Mouse (Mus musculus) CH12.LX (cell line): ENCODE measurements around the gene Mrpl33. TPM values are rescaled to one million over a fixed set of nuclear protein-coding genes. Genes with fewer than 3 reads are reported as not detected.

ENCODE experiments used
- DNase-seq: peaks from one replicate; pipeline ENCODE4 v3.0.0-alpha.2; 2013; ENCODE audit errors: extremely low read depth
- H3K27ac ChIP-seq: 2 replicates; pipeline ENCODE4 v1.5.1; 2012; ENCODE audit warnings: low read depth, mild to moderate bottlenecking, control low read depth, moderate library complexity; ENCODE audit not compliant: insufficient read depth
- H3K27me3 ChIP-seq: replicated peaks from 2 replicates; pipeline ENCODE3; 2012; ENCODE audit warnings: inconsistent platforms
- H3K36me3 ChIP-seq, 2 experiments: replicated peaks in 1 of 2; 2 replicates each; pipeline versions ENCODE3 to v1.6.1; 2012; ENCODE audit warnings: inconsistent platforms in 1 of 2, low read length in 1 of 2, mild to moderate bottlenecking in 1 of 2, mixed read lengths in 1 of 2, moderate library complexity in 1 of 2; ENCODE audit not compliant: control insufficient read depth in 1 of 2, insufficient read depth in 1 of 2
- H3K4me1 ChIP-seq, 2 experiments: 2 replicates each; pipeline ENCODE4 v1.6.1; 2012; ENCODE audit warnings: inconsistent platforms in 1 of 2, moderate library complexity in 1 of 2; ENCODE audit not compliant: insufficient read depth in 2 of 2, control insufficient read depth in 1 of 2
- H3K4me2 ChIP-seq: 2 replicates; pipeline ENCODE4 v1.6.1; 2012; ENCODE audit warnings: low read depth, mild to moderate bottlenecking, control low read depth; ENCODE audit not compliant: poor library complexity, insufficient read depth, severe bottlenecking
- H3K4me3 ChIP-seq, 3 experiments: fragments of 150-350 bp in 1 of 3; sonication (generic) in 1 of 3; replicated peaks in 1 of 3; 2 replicates each; pipeline versions ENCODE3 to v1.5.1; 2011 to 2012; ENCODE audit warnings: low read depth in 2 of 3, low read length in 2 of 3, mild to moderate bottlenecking in 2 of 3, moderate library complexity in 2 of 3, control low read depth in 1 of 3, improper control_type of control experiment in 1 of 3, inconsistent platforms in 1 of 3, mixed read lengths in 1 of 3; ENCODE audit not compliant: poor library complexity in 1 of 3
- H3K79me2 ChIP-seq: replicated peaks from 2 replicates; pipeline ENCODE4 v1.6.1; 2012; ENCODE audit warnings: mild to moderate bottlenecking, moderate library complexity; ENCODE audit not compliant: control insufficient read depth, poor library complexity, insufficient read depth, severe bottlenecking; ENCODE audit errors: extremely low read depth
- H3K9ac ChIP-seq: 2 replicates; pipeline ENCODE4 v1.6.1; 2012; ENCODE audit warnings: low read depth, mild to moderate bottlenecking, control low read depth, moderate library complexity; ENCODE audit not compliant: insufficient read depth
- H3K9me3 ChIP-seq: replicated peaks from 2 replicates; pipeline ENCODE3; 2012; ENCODE audit warnings: low read length, inconsistent platforms, mixed read lengths
- BHLHE40 ChIP-seq: IDR thresholded peaks from 2 replicates; pipeline ENCODE4 v1.6.1; 2011; ENCODE audit warnings: mild to moderate bottlenecking, low read depth, low read length, improper control_type of control experiment
- CHD1 ChIP-seq: IDR thresholded peaks from 2 replicates; pipeline ENCODE4 v1.6.1; 2012; ENCODE audit warnings: low read depth, low read length, improper control_type of control experiment, inconsistent platforms
- CHD2 ChIP-seq: IDR thresholded peaks from 2 replicates; pipeline ENCODE4 v1.6.1; 2011; ENCODE audit warnings: low read length, improper control_type of control experiment
- JUND ChIP-seq: conservative IDR thresholded peaks from 2 replicates; pipeline ENCODE4 v1.6.1; 2011; ENCODE audit warnings: low read depth, low read length, improper control_type of control experiment
- MAFK ChIP-seq: IDR thresholded peaks from 2 replicates; pipeline ENCODE4 v1.6.1; 2011; ENCODE audit warnings: low read length, improper control_type of control experiment; ENCODE audit not compliant: insufficient replicate concordance
- MAX ChIP-seq: IDR thresholded peaks from 2 replicates; pipeline ENCODE4 v1.6.1; 2011; ENCODE audit warnings: low read length, improper control_type of control experiment
- MAZ ChIP-seq: IDR thresholded peaks from 2 replicates; pipeline ENCODE4 v1.6.1; 2012; ENCODE audit warnings: low read depth, mild to moderate bottlenecking, inconsistent platforms, low read length, improper control_type of control experiment, moderate library complexity
- MXI1 ChIP-seq: IDR thresholded peaks from 2 replicates; pipeline ENCODE4 v1.6.1; 2011; ENCODE audit warnings: mild to moderate bottlenecking, low read depth, low read length, improper control_type of control experiment
- SIN3A ChIP-seq: IDR thresholded peaks from 2 replicates; pipeline ENCODE4 v1.6.1; 2012; ENCODE audit warnings: low read length, improper control_type of control experiment, inconsistent platforms
- SMC3 ChIP-seq: IDR thresholded peaks from 2 replicates; pipeline ENCODE4 v1.6.1; 2011; ENCODE audit warnings: low read depth, low read length, improper control_type of control experiment
- TCF12 ChIP-seq: IDR thresholded peaks from 2 replicates; pipeline ENCODE4 v1.6.1; 2014; ENCODE audit warnings: low read depth, mild to moderate bottlenecking, inconsistent platforms, low read length, improper control_type of control experiment
- UBTF ChIP-seq: IDR thresholded peaks from 2 replicates; pipeline ENCODE4 v1.6.1; 2012; ENCODE audit warnings: low read depth, mild to moderate bottlenecking, inconsistent platforms, low read length, improper control_type of control experiment, moderate library complexity
- USF2 ChIP-seq: conservative IDR thresholded peaks from 2 replicates; pipeline ENCODE4 v1.6.1; 2011; ENCODE audit warnings: low read depth, low read length, improper control_type of control experiment
- ZC3H11A ChIP-seq: IDR thresholded peaks from 2 replicates; pipeline ENCODE4 v1.6.1; 2012; ENCODE audit warnings: low read depth, mild to moderate bottlenecking, inconsistent platforms, low read length, improper control_type of control experiment
- ZMIZ1 ChIP-seq: IDR thresholded peaks from 2 replicates; pipeline ENCODE4 v1.6.1; 2012; ENCODE audit warnings: low read depth, mild to moderate bottlenecking, inconsistent platforms, low read length, improper control_type of control experiment
- dilution Hi-C: fragments of 300-500 bp; cut with MboI; formaldehyde crosslinking; loops from 2 replicates; pipeline ENCODE4 v1.14.3; 2020; ENCODE audit warnings: low sequenced_read_pairs; ENCODE audit not compliant: extremely low pct_unique_long_range_greater_than_20kb, extremely low pct_ligation_motif_present
- in situ Hi-C: fragments of 300-500 bp; cut with MboI; formaldehyde crosslinking; loops from 3 replicates; pipeline ENCODE4 v1.14.3; 2019; ENCODE audit warnings: low sequenced_read_pairs, low pct_ligation_motif_present, low pct_unique_long_range_greater_than_20kb, mixed read lengths
- polyA plus RNA-seq: library from polyadenylated mRNA; unstranded; fragments of >175 nt; gene quantifications from 2 replicates; pipeline ENCODE4 v1.2.1, GENCODE M21; 2012; ENCODE audit warnings: low read depth; ENCODE audit not compliant: insufficient read length
- total RNA-seq, 2 experiments: library from RNA; depleted of rRNA; stranded (reverse); fragments of 300-350 nt in 1 of 2; fragments of >200 nt in 1 of 2; gene quantifications; 2 replicates each; pipeline ENCODE4 v1.2.3; 2012 to 2014

Gene Mrpl33
- total and polyA plus RNA-seq, 3 experiments = 114 to 336 (median 168) TPM

DNA sequence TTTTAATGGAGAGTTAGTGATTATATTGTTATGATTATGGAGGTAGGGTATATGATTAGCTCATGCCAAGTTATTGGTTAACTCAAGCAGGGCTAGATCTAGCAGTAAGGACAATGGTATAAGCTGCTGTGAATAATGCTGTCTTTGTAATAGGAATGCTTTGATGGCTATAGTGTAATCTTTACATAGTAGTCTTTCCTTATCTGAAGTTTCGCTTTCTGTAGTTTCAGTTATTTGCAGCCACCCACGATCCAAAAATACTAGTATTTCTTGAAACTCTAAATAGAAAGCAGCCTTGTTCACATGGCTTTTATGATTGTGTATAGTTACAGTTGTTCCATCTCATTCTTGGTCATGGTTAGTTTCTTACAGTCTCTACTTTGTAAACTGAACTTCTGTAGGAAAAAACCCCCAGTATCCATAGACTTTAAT is 116.6 kb downstream of the Mrpl33 start:
- Histone ChIP-seq H3K27me3 (no peaks in the 10 kb centered on the region), H3K9ac (no peak overlapping the region), H3K27ac (no peak overlapping the region), H3K4me3 (no peak overlapping the region), H3K9me3 (no peaks in the 10 kb centered on the region), H3K4me2 (no peak overlapping the region), H3K4me1 (peaks cover 6 to 8% of the 10 kb centered on the region in 2 experiments; a peak in 2 of 4 replicates), H3K79me2 (no peaks in the 10 kb centered on the region), H3K36me3 (peaks cover 0 to 24% of the 10 kb centered on the region in 2 experiments)
- dilution Hi-C loops (no loop called here), in situ Hi-C loops (no loop called here)
- DNase-seq = no peak
- TF ChIP-seq CHD1 (no peak), MAZ (no peak), SMC3 (no peak), MAFK (no peak), MAX (no peak), SIN3A (no peak), UBTF (no peak), CHD2 (no peak), ZMIZ1 (no peak), JUND (no peak)

DNA sequence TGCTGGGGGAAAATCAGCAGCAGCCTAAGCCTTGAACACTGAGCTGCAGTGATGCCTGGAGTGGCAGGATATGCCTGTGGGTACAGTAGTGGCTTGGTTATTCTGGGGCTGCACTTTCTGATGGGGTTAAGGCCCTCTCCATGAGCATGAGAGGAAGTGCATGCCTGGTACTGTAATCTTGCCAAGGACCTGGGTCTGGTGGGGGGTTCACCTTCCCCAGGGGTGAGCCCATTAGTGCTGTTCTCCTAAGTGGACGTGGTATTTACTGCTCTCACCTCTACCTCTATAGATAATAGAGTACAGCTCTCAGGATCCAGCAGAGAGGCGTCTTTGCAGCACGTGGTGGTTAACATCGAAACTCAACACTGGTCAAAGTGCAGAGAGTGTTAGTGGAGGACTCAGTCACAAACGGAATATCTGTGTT is 117.1 kb downstream of the Mrpl33 start:
- Histone ChIP-seq H3K4me3 (no peak overlapping the region), H3K27me3 (no peaks in the 10 kb centered on the region), H3K79me2 (no peaks in the 10 kb centered on the region), H3K9me3 (no peaks in the 10 kb centered on the region), H3K4me2 (no peak overlapping the region), H3K27ac (no peak overlapping the region), H3K4me1 (peaks cover 6 to 8% of the 10 kb centered on the region in 2 experiments; a peak in 2 of 4 replicates), H3K9ac (no peak overlapping the region), H3K36me3 (peaks cover 0 to 24% of the 10 kb centered on the region in 2 experiments)
- TF ChIP-seq MAX = no peak
- no peak for TF ChIP-seq USF2
- TF ChIP-seq MXI1 = no peak
- TF ChIP-seq BHLHE40 = no peak
- TF ChIP-seq ZC3H11A = no peak
- TF ChIP-seq TCF12 = no peak
- dilution Hi-C loops = no loop called here
- DNase-seq = no peak
- in situ Hi-C loops = no loop called here

Other genes with a start within 250 kb of the Mrpl33 start
- gene Zfp512, start 144.5 kb upstream of the Mrpl33 start, total RNA-seq (2012; rRNA removed) = 13.6 and 16.5 TPM in 2 replicates
- 16.0 and 17.2 TPM in 2 replicates for gene Zfp512, start 144.5 kb upstream of the Mrpl33 start, total RNA-seq (2014; rRNA removed)
- 15.4 and 16.5 TPM in 2 replicates for gene Zfp512, start 144.5 kb upstream of the Mrpl33 start, polyA plus RNA-seq
- 0.08 TPM in 1 of 2 replicates, not detected in the other for gene 4930548H24Rik, start 111.2 kb upstream of the Mrpl33 start, total RNA-seq (2012; rRNA removed)
- gene 4930548H24Rik, start 111.2 kb upstream of the Mrpl33 start, total RNA-seq (2014; rRNA removed) = 0.19 TPM in 1 of 2 replicates, not detected in the other
- gene 4930548H24Rik, start 111.2 kb upstream of the Mrpl33 start, polyA plus RNA-seq = 0.18 TPM in 1 of 2 replicates, not detected in the other
- gene Gpn1, start 102.2 kb upstream of the Mrpl33 start, total RNA-seq (2012; rRNA removed) = 30.6 and 40.8 TPM in 2 replicates
- gene Gpn1, start 102.2 kb upstream of the Mrpl33 start, total RNA-seq (2014; rRNA removed) = 37.3 and 47.5 TPM in 2 replicates
- gene Gpn1, start 102.2 kb upstream of the Mrpl33 start, polyA plus RNA-seq = 38.7 and 42.6 TPM in 2 replicates
- gene Slc4a1ap, start 69.9 kb upstream of the Mrpl33 start, total RNA-seq (2012; rRNA removed) = 25.7 and 30.0 TPM in 2 replicates
- gene Slc4a1ap, start 69.9 kb upstream of the Mrpl33 start, total RNA-seq (2014; rRNA removed) = 27.9 and 31.0 TPM in 2 replicates
- gene Slc4a1ap, start 69.9 kb upstream of the Mrpl33 start, polyA plus RNA-seq = 41.1 and 50.6 TPM in 2 replicates
- gene Supt7l, start 69.1 kb upstream of the Mrpl33 start, total RNA-seq (2012; rRNA removed) = 12.8 and 13.3 TPM in 2 replicates
- 15.9 and 16.8 TPM in 2 replicates for gene Supt7l, start 69.1 kb upstream of the Mrpl33 start, total RNA-seq (2014; rRNA removed)
- gene Supt7l, start 69.1 kb upstream of the Mrpl33 start, polyA plus RNA-seq = 13.2 and 16.2 TPM in 2 replicates
- 3.6 and 5.5 TPM in 2 replicates for gene Rbks, start 100.7 kb downstream of the Mrpl33 start, total RNA-seq (2012; rRNA removed)
- gene Rbks, start 100.7 kb downstream of the Mrpl33 start, total RNA-seq (2014; rRNA removed) = 6.5 and 6.8 TPM in 2 replicates
- gene Rbks, start 100.7 kb downstream of the Mrpl33 start, polyA plus RNA-seq = 9.2 and 9.3 TPM in 2 replicates
- gene Babam2, start 100.7 kb downstream of the Mrpl33 start, total RNA-seq (2012; rRNA removed) = 30.0 and 39.8 TPM in 2 replicates
- gene Babam2, start 100.7 kb downstream of the Mrpl33 start, total RNA-seq (2014; rRNA removed) = 29.4 and 38.2 TPM in 2 replicates
- gene Babam2, start 100.7 kb downstream of the Mrpl33 start, polyA plus RNA-seq = 71.5 and 78.0 TPM in 2 replicates